Mouse (Mus musculus) c-Kit-negative CD71-positive TER-119-positive erythroid progenitor cells, embryonic 14.5 days (primary cell): ENCODE measurements around the gene Olfr398.

Experiments
- DNase-seq: peaks from one replicate; pipeline ENCODE4 v3.0.0-alpha.2; 2013; ENCODE audit warnings: low read depth, low spot score

Gene Olfr398

GRCm38 (mm10) chr11:73990307-73990706, at the start of gene Olfr398:
TSS of gene Olfr398 (minus strand) at chr11:73990407.
- no peak for DNase-seq

DNA sequence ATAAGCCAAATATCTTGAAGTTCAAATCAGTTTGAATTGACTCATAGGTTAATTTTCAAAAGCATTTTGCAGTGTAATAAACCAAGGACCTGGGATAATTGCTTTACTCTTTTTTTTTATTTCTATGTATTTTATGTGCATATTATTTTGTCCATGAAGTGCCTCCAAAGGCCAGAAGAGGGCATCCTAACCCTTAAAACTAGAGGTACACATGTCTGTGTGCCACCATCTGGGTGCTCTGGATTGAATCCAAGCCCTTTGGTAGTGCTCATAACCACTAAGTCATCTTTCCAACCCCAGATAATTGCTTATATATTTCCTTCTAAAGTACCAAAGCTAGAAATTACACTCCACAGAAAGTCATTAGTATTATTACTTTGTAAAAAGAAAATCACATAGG, 2.9 kb upstream of the Olfr398 start:
- no peak for DNase-seq

GRCm38 (mm10) chr11:73960517-73960916, 29.7 kb downstream of the Olfr398 start, which contains the start of gene Olfr397:
TSS of gene Olfr397 (plus strand) at chr11:73960817.
- no peak for DNase-seq

DNA sequence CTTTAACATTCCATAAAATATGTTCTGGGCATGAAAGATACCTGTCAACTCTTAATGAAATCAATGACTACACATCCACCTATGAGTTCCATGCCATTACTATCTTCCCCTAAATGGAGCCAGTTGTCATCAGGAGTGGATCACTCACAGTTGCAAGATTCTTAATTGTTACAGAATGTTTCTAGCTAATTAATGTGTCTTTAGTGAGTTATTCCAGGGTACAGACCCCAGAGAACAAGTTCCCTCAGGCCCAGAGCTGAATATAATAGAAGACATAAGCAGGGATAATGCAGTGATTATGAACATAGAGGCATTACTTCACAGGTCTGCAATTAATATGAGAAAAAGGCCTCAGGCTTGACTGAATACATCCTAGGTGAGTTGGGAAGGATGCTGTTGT, 53.8 kb downstream of the Olfr398 start, which contains the start of gene Olfr23:
Gene Olfr23, plus strand, starts transcription at position 301 of the 400 bp plus-strand sequence.
- DNase-seq: no peak
